Mouse (Mus musculus) limb, embryonic 14.5 days (tissue): ENCODE measurements at regions not wholly inside any gene's neighbourhood (a gene's known extent, or its start where the extent isn't known, plus 50 kb on each side); places are given as distances from the start of the nearest gene placed in this dataset.

Source experiments
- ATAC-seq: fragments of 200-750 bp; cut with Nextera tagmentation; 2 replicates; pipeline ENCODE4 v1.8.0; 2017; ENCODE audit warnings: low read depth, moderate number of reproducible peaks, moderate TSS enrichment; ENCODE audit not compliant: low FRiP score
- DNase-seq: peaks from one replicate; pipeline ENCODE4 v3.0.0-alpha.2; 2015; ENCODE audit warnings: low spot score
- H3K27ac ChIP-seq: fragments of 300-500 bp; sonication (generic); replicated peaks from 2 replicates; pipeline ENCODE4 v1.5.1; 2014; ENCODE audit warnings: low read depth, mild to moderate bottlenecking, low read length, moderate library complexity, mixed read lengths
- H3K27me3 ChIP-seq: fragments of 300-500 bp; sonication (generic); 2 replicates; pipeline ENCODE4 v1.6.1; 2014; ENCODE audit warnings: low read length, mixed read lengths; ENCODE audit not compliant: control insufficient read depth, insufficient read depth
- H3K36me3 ChIP-seq: fragments of 300-500 bp; sonication (generic); 2 replicates; pipeline ENCODE4 v1.6.1; 2014; ENCODE audit warnings: mild to moderate bottlenecking, low read length, moderate library complexity, mixed read lengths; ENCODE audit not compliant: control insufficient read depth, insufficient read depth
- H3K4me1 ChIP-seq: fragments of 300-500 bp; sonication (generic); 2 replicates; pipeline ENCODE4 v1.6.1; 2014; ENCODE audit warnings: antibody characterized with exemption, low read length, mixed read lengths; ENCODE audit not compliant: control insufficient read depth, insufficient read depth
- H3K4me2 ChIP-seq: fragments of 300-500 bp; sonication (generic); replicated peaks from 2 replicates; pipeline ENCODE4 v1.6.1; 2014; ENCODE audit warnings: low read depth, mild to moderate bottlenecking, low read length, moderate library complexity; ENCODE audit not compliant: severe bottlenecking
- H3K4me3 ChIP-seq: fragments of 300-500 bp; sonication (generic); replicated peaks from 2 replicates; pipeline ENCODE4 v1.5.1; 2014; ENCODE audit warnings: low read length
- H3K9ac ChIP-seq: fragments of 300-500 bp; sonication (generic); 2 replicates; pipeline ENCODE4 v1.6.1; 2014; ENCODE audit warnings: mild to moderate bottlenecking, low read depth, low read length, moderate library complexity; ENCODE audit not compliant: severe bottlenecking
- H3K9me3 ChIP-seq: fragments of 300-500 bp; sonication (generic); 2 replicates; pipeline ENCODE4 v1.6.1; 2016; ENCODE audit warnings: low read length; ENCODE audit not compliant: control insufficient read depth
- POLR2A ChIP-seq: fragments of 200-500 bp; IDR thresholded peaks from 2 replicates; pipeline ENCODE4 v1.8.0; 2012; ENCODE audit warnings: inconsistent platforms, mild to moderate bottlenecking, moderate library complexity, borderline replicate concordance; ENCODE audit not compliant: insufficient read depth, insufficient read length; ENCODE audit errors: extremely low read depth
- WGBS: fragments of 180-500 bp; shearing (Covaris S2); extraction: QIAGEN DNeasy Blood & Tissue Kit; methylation state at CpG from one replicate; pipeline ENCODE4 v1.1.7; 2014; 5-methylcytosine and 5-hydroxymethylcytosine counted together

- no peak overlapping the region for H3K9ac ChIP-seq
- WGBS = 73% methylated on average over 7 of the region's 7 CpGs
- H3K4me1 ChIP-seq = no peaks in the 10 kb centered on the region
- no peak for TF ChIP-seq POLR2A
- no peaks in the 10 kb centered on the region for H3K27me3 ChIP-seq
- no peaks in the 10 kb centered on the region for H3K36me3 ChIP-seq
- DNase-seq (no peak), ATAC-seq (no peak)
- no peak overlapping the region for H3K4me3 ChIP-seq
- no peak overlapping the region for H3K4me2 ChIP-seq
- no peak overlapping the region for H3K27ac ChIP-seq
- H3K9me3 ChIP-seq = 0 out of 2 replicates have a peak, but pooled peaks cover 4% of the 10 kb centered on the region
These were observed 298.7 kb upstream of the Tbc1d5 start for GRCm38 (mm10) chr17:51477810-51478209.

- 89% methylated on average over 8 of the region's 8 CpGs for WGBS
- no peak for TF ChIP-seq POLR2A
- Histone ChIP-seq H3K9ac (no peak overlapping the region), H3K4me1 (no peaks in the 10 kb centered on the region), H3K4me3 (no peak overlapping the region), H3K4me2 (no peak overlapping the region), H3K27me3 (no peaks in the 10 kb centered on the region), H3K36me3 (no peaks in the 10 kb centered on the region), H3K9me3 (0 out of 2 replicates have a peak, but pooled peaks cover 4% of the 10 kb centered on the region), H3K27ac (no peak overlapping the region)
- DNase-seq = no peak
- ATAC-seq = no peak
These were observed 298.3 kb upstream of the Tbc1d5 start for GRCm38 (mm10) chr17:51477404-51477803.

- no peak for TF ChIP-seq POLR2A
- H3K9ac ChIP-seq = no peak overlapping the region
- no peaks in the 10 kb centered on the region for H3K9me3 ChIP-seq
- no peaks in the 10 kb centered on the region for H3K36me3 ChIP-seq
- no peak overlapping the region for H3K4me3 ChIP-seq
- H3K27me3 ChIP-seq = no peaks in the 10 kb centered on the region
- H3K27ac ChIP-seq = no peak overlapping the region
- no peak overlapping the region for H3K4me2 ChIP-seq
- ATAC-seq = no peak
- no peaks in the 10 kb centered on the region for H3K4me1 ChIP-seq
- DNase-seq = no peak
- WGBS = 59% methylated on average over 5 of the region's 5 CpGs
These were observed 283.2 kb upstream of the Tbc1d5 start for GRCm38 (mm10) chr17:51462137-51462880.

- Histone ChIP-seq H3K4me3 (no peak overlapping the region), H3K9me3 (no peaks in the 10 kb centered on the region), H3K27ac (no peak overlapping the region), H3K4me2 (0 out of 2 replicates have a peak overlapping the region, but pooled peaks have one; percentile 28), H3K27me3 (no peaks in the 10 kb centered on the region), H3K36me3 (no peaks in the 10 kb centered on the region), H3K4me1 (no peaks in the 10 kb centered on the region), H3K9ac (no peak overlapping the region)
- 53% methylated on average over 14 of the region's 14 CpGs for WGBS
- ATAC-seq (no peak), DNase-seq (no peak)
- no peak for TF ChIP-seq POLR2A
These were observed 282.1 kb upstream of the Tbc1d5 start for GRCm38 (mm10) chr17:51461248-51461647.

GRCm38 (mm10) chr17:51459119-51459518 lies 280.0 kb upstream of the Tbc1d5 start:
- WGBS = 73% methylated on average over 1 of the region's 1 CpGs
- Histone ChIP-seq H3K9me3 (no peaks in the 10 kb centered on the region), H3K36me3 (no peaks in the 10 kb centered on the region), H3K9ac (no peak overlapping the region), H3K4me3 (no peak overlapping the region), H3K27me3 (no peaks in the 10 kb centered on the region), H3K4me2 (no peak overlapping the region), H3K4me1 (no peaks in the 10 kb centered on the region), H3K27ac (no peak overlapping the region)
- no peak for ATAC-seq
- TF ChIP-seq POLR2A = no peak
- DNase-seq = no peak

- TF ChIP-seq POLR2A = no peak
- 87% methylated on average over 6 of the region's 6 CpGs for WGBS
- H3K27ac ChIP-seq = no peak overlapping the region
- no peak overlapping the region for H3K4me3 ChIP-seq
- H3K36me3 ChIP-seq = no peaks in the 10 kb centered on the region
- no peaks in the 10 kb centered on the region for H3K4me1 ChIP-seq
- H3K27me3 ChIP-seq = no peaks in the 10 kb centered on the region
- H3K9me3 ChIP-seq = no peaks in the 10 kb centered on the region
- no peak overlapping the region for H3K9ac ChIP-seq
- H3K4me2 ChIP-seq = no peak overlapping the region
- ATAC-seq (no peak), DNase-seq (no peak)
These were observed 236.6 kb upstream of the Tbc1d5 start for GRCm38 (mm10) chr17:51415746-51416145.
